Mouse (Mus musculus) lung, adult 2 months (tissue): ENCODE data around the gene Gm20388.

ENCODE experiments used
- CTCF ChIP-seq: fragments of 200-500 bp; IDR thresholded peaks from 2 replicates; pipeline ENCODE4 v1.5.1; 2011; ENCODE audit warnings: mild to moderate bottlenecking, low read length, control low read depth; ENCODE audit not compliant: insufficient read depth
- POLR2A ChIP-seq: fragments of 200-500 bp; IDR thresholded peaks from 2 replicates; pipeline ENCODE4 v1.6.1; 2011; ENCODE audit warnings: low read depth, mild to moderate bottlenecking, control low read depth, low read length, borderline replicate concordance; ENCODE audit errors: extremely low read depth

DNA sequence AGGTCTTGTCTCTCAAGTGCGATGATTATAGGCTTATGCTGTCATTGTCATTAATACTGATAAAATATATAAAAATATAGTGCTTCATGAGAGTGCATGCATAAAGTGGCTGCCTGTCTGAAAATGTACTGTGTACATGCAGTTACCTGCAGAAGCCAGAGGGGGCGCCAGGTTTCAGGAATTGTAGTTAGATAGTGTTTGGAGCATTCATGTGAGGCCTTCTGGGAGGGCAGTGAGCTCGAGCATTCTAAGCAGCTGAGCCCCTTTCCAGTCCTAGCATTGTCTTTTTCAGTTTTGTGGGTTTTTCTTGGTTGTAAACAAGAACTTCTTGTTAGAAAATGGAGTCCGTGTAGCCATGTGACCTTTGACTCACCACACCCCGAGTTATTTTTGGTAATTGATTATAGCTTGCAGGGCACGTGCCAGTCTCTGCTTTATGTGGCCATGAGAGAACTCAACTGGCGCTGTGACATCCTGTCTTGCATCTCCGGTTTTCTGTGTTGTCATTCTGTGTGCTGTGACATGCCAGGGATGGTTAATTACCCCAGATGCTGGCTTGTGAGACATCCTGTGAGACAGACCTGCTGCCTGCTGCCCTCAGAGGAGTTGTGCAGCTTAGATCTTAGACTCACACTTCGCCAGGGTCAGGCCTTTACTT is 3474.4 kb downstream of the Gm20388 start:
- no peak for TF ChIP-seq CTCF
- no peak for TF ChIP-seq POLR2A
